Mouse (Mus musculus): ENCODE data around the gene Plxdc1.

DNA sequence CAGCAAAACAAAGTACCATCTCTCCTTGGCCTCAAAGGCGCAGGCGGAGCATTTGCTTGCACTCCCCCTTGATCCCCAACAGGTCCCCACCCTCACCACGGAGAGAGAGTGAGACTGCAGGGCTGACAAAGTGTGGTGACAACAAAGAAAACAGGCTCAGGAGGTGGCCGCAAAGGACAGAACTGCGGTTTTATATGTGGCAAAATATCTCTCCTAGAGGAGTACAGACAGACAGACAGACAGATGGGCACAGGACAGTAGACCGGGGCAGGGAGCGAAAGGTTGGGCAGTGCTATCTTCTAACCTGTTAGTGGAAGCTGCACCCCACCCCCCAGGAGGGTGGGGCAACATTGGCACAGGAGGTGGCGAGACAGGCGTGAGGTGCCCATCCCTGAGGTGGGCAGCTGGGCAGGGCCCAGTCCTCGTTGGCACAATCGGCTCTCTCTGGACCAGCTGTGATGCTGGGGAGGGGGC, 15.1 kb upstream of the Plxdc1 start:
- TF ChIP-seq CTCF (IDR thresholded peaks at IDR 0.05; ENCODE audit: low read depth) (no peak), EP300 (IDR thresholded peaks at IDR 0.05; ENCODE audit: low read depth) (no peak)

Measured in liver, embryonic 14.5 days (tissue).